Mouse (Mus musculus) heart, adult 9 months (tissue): ENCODE measurements around the gene Decr2.

Experiments used
- DNase-seq, 2 experiments: peaks; one replicate each; pipeline ENCODE4 v3.0.0; 2022; ENCODE audit warnings: low spot score in 2 of 2

The Decr2 gene

GRCm38 (mm10) chr17:26064916-26065315, 25.2 kb downstream of the Decr2 start:
- DNase-seq: no peak

DNA sequence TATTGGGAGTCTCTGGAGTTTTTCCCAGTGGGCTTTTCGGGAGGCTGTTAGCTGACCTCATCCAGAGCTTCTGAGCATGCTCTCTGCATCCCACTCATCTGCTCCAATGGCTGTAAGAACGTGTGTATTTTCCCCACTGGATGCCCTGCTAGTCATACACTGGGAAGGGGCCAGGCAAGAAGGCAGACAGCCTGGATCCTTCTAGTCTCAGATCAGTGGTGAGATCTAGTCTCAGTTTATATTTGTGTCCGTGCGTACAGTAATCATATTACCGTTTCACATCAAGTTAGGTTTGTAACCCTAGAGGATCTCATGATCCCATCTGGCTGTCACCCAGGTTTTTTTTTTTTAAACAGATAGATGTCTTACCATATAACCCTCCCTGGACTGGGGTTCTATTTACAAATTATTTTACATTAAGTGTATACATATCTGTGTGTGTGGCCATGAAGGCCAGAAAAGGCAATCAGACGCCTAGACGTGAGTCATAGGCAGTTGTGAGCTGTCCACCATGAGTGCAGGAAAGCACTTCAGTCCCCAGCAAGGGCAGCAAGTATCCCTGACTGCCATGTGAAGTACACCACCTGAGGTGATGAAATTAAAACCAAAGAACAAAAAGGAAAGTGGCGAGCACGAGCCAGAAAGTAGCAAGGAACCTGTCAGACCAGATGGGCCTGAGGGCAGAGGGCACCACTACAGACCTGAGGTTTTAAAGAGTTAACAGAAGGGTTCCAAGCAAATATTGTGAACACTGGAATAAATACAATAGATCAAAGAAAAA, 32.2 kb downstream of the Decr2 start:
- DNase-seq: no peak

DNA sequence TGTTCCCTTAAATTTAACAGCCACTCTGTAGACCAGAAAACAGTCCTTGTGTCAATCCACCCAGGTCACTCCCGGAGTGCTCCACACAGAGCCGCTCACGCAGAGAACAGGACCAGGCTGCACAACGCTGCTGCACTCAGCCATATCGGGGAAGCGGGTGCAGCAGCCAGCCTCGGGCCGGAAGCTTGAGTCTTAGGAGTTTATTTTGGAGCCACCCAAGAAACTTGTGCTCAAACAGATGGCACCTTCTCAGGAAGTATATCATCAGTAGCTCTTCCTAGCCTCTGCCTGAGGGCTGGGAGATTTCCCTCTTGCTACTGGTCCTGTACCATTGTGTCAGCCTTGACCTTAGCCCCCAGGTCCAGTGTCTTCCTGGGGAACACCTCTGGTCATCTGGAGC, 32.9 kb downstream of the Decr2 start:
- no peak for DNase-seq

DNA sequence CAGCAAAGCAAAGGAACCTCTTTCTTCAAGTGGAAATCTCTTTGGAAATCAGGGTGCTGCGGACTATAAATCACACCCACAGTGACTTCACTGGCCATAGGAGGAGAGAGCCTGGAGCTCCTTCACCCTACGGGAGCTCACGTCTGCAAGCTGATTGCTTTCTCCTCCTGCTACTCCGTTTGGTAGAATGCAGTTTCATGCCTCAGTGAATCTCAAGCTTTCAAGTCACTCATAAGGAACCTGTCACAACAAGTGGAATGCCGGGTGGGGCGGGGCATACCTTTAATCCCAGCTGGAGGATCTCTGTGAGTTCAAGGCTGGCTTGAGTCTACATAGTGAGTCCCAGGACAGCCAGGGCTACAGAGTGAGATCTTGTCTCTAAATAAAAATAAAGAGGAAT, 35.0 kb downstream of the Decr2 start:
- DNase-seq: no peak

- no peak for DNase-seq
Observed at GRCm38 (mm10) chr17:26054133-26054845, 35.8 kb downstream of the Decr2 start.

DNA sequence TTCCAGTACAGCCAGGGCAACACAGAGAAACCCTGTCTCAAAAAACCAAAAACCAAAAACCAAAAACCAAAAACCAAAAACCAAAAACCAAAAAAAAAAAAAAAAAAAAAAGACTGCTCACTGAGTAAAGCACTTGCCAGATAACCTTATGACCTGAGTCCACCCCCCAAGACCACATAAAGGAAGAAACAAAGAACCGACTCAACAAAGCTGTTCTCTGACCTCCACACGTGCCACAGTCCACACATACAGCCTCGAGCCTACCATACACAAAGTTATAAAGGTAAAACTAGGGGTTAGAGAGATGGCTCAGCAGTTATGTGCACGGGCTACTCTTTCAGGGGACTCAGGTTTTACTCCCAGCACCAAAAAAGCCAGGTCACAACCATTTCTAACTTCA, 37.4 kb downstream of the Decr2 start:
- DNase-seq: no peak

- no peak for DNase-seq
Observed at GRCm38 (mm10) chr17:26052074-26052473, 38.1 kb downstream of the Decr2 start.

DNA sequence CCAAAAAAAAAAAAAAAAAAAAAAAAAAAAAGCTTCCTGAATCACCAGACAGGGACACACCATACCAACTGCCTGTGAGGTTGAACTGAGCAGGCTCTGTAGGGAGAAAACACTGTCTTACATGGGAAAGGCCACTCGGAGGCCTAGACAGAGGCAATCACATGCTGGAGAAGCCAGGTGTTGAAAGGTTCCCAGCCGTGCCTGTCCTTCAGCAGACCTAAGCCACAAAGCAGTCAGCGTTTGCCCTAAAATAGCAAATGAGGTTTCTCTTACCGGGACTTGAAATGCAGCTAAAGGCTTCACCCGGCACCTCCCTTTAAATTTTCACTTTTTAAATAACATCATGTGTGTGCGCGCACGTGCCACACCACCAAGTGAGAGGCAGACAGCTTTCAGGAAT, 42.0 kb downstream of the Decr2 start:
- no peak for DNase-seq

DNA sequence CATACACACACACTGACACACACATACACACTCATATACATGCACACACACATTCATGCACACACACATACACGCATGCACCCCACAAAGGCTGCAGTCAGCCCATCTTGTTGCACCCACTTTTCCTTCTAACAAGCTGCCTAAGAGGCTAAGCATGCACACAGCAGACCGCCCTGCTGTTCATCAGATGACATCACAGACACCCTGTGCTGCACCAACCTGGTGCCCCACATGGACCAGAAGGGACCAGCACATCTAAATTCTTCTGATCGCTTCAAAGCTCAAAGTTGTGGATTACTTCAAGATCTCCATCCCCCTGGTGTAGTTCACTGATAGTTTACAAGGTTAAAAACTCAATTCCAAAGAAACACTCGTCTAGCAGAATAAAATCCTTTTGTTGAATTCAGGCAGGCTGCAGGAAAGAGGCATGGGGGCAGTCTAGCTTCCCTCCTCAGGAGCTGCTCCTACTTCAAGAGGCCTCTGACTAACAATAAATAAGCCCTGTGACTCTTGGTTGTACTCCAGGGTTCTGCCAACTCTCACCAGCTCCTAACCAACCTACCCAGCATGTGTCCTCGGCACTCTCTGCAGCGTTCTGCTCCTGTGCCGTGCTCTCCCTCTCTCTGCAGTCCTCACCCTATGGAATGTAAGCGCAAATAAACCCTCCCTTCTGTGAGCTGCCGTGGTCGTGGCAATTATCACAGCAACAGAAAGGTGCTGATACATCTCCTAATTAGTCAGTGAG, 43.7 kb downstream of the Decr2 start:
- no peak for DNase-seq

GRCm38 (mm10) chr17:26045285-26045684, 44.9 kb downstream of the Decr2 start:
- DNase-seq: no peak

- DNase-seq: peak; percentile 44 to 71
Observed at GRCm38 (mm10) chr17:26043249-26043636, 46.9 kb downstream of the Decr2 start.

GRCm38 (mm10) chr17:26042599-26043248, 47.4 kb downstream of the Decr2 start:
- DNase-seq: peak; percentile 17

DNA sequence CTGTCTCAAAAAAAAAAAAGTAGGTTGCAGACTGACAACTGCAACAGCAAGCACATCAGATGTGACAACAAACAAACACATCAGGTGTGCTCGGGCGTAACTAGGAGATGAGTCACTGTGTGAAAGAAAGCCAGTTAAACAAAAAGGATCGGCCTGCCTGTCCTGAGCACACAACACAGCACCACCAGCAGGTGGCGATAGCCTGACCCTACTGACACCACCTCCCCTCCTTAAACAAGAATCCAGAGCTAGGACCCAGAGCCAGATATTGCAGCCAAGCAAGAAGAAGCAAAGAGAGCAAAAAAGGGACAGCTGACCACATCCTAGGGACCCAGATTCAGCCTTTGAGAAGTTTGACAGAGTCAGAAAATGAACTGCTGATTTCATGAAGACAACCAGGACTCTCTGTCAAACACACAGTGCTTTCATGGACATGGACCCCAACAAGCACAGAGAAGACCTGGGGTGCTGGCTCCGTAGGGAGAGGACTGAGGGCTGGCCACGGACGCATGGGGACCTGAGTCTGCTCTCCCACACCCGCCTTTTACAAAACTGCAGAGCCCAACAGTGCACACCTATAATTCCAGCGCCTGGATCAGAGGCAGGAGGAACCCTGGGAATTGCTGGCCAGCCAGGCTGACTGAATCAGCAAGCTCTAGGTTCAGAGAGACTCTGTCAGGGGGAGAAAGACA, 48.9 kb downstream of the Decr2 start:
- peak; percentile 53 to 55 for DNase-seq

DNA sequence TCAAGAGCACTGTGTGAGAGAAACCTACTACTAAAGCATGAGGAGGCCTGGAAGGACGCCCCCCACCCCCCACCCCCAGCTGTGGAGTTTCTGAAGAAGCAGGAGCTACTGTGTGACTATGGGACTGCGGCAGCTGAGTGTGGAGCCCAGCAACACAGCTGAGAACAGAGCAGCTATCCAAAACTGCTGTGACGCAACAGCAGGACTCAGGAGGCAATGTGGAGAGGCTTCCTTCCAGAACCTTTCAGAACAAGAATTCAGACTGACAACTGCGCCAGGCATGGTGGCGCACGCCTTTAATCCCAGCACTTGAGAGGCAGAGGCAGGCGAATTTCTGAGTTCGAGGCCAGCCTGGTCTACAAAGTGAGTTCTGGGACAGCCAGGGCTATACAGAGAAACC, 49.4 kb downstream of the Decr2 start:
- DNase-seq: peak; percentile 41 to 49

GRCm38 (mm10) chr17:26032037-26032436, 58.1 kb downstream of the Decr2 start:
- DNase-seq: no peak

- no peak for DNase-seq
Observed at GRCm38 (mm10) chr17:26031583-26031982, 58.6 kb downstream of the Decr2 start.
